Mouse (Mus musculus): ENCODE data around the gene D630023F18Rik. TPM values are rescaled to one million over a fixed set of nuclear protein-coding genes. Genes with fewer than 3 reads are reported as not detected.

The D630023F18Rik gene
- 0.86 and 0.98 TPM in 2 replicates for polyA plus RNA-seq (2015; fragmentation: Nextera tagmentation; extraction: Ambion mirVana)

GRCm38 (mm10) chr1:65122574-65123372 is at the start of gene D630023F18Rik:
TSS of gene D630023F18Rik (minus strand) at chr1:65123214.
- Histone ChIP-seq H3K9ac (replicated peaks) (peak within 1 kb of the TSS; percentile 32; the same call in 1 of the 2 replicates), H3K9me3 (no peaks in the 10 kb centered on the region), H3K27ac (replicated peaks) (no peak within 1 kb of the TSS), H3K36me3 (no peaks in the 10 kb centered on the region), H3K27me3 (no peaks in the 10 kb centered on the region), H3K4me2 (replicated peaks) (peak within 1 kb of the TSS; percentile 39), H3K4me3 (peak within 1 kb of the TSS; percentile 31), H3K4me1 (no peaks in the 10 kb centered on the region)
- ATAC-seq (replicated peaks) = no peak
- 18% methylated on average over 9 of the region's 9 CpGs for WGBS

GRCm38 (mm10) chr1:65171579-65171978 is 48.6 kb upstream of the D630023F18Rik start:
- Histone ChIP-seq H3K9me3 (no peaks in the 10 kb centered on the region), H3K27me3 (no peaks in the 10 kb centered on the region), H3K36me3 (peaks cover 63% of the 10 kb centered on the region), H3K4me2 (replicated peaks) (no peak overlapping the region), H3K27ac (replicated peaks) (no peak overlapping the region), H3K9ac (replicated peaks) (no peak overlapping the region), H3K4me3 (no peak overlapping the region), H3K4me1 (peaks cover 43% of the 10 kb centered on the region)
- 26% methylated on average over 4 of the region's 4 CpGs for WGBS
- no peak for ATAC-seq (replicated peaks)

GRCm38 (mm10) chr1:65169947-65170346 is 46.9 kb upstream of the D630023F18Rik start:
- Histone ChIP-seq H3K9me3 (no peaks in the 10 kb centered on the region), H3K27me3 (no peaks in the 10 kb centered on the region), H3K27ac (replicated peaks) (no peak overlapping the region), H3K36me3 (peaks cover 80% of the 10 kb centered on the region), H3K4me3 (no peak overlapping the region), H3K4me2 (replicated peaks) (no peak overlapping the region), H3K4me1 (peaks cover 31% of the 10 kb centered on the region), H3K9ac (replicated peaks) (no peak overlapping the region)
- 92% methylated on average over 5 of the region's 5 CpGs for WGBS
- ATAC-seq (replicated peaks) = no peak

GRCm38 (mm10) chr1:65169536-65169935 is 46.5 kb upstream of the D630023F18Rik start:
- H3K9ac ChIP-seq (replicated peaks) = no peak overlapping the region
- peaks cover 84% of the 10 kb centered on the region for H3K36me3 ChIP-seq
- no peaks in the 10 kb centered on the region for H3K27me3 ChIP-seq
- H3K4me2 ChIP-seq (replicated peaks) = no peak overlapping the region
- H3K4me1 ChIP-seq = peaks cover 28% of the 10 kb centered on the region
- no peak for ATAC-seq (replicated peaks)
- no peaks in the 10 kb centered on the region for H3K9me3 ChIP-seq
- H3K4me3 ChIP-seq = no peak overlapping the region
- 94% methylated on average over 7 of the region's 7 CpGs for WGBS
- H3K27ac ChIP-seq (replicated peaks) = no peak overlapping the region

GRCm38 (mm10) chr1:65167496-65167895 is 44.5 kb upstream of the D630023F18Rik start:
- no peak overlapping the region for H3K4me3 ChIP-seq
- no peak overlapping the region for H3K9ac ChIP-seq (replicated peaks)
- no peaks in the 10 kb centered on the region for H3K27me3 ChIP-seq
- no peak overlapping the region for H3K27ac ChIP-seq (replicated peaks)
- H3K4me2 ChIP-seq (replicated peaks) = no peak overlapping the region
- WGBS = 77% methylated on average over 1 of the region's 1 CpGs
- H3K36me3 ChIP-seq = peaks cover 92% of the 10 kb centered on the region
- no peaks in the 10 kb centered on the region for H3K9me3 ChIP-seq
- ATAC-seq (replicated peaks) = no peak
- peaks cover 12% of the 10 kb centered on the region for H3K4me1 ChIP-seq

GRCm38 (mm10) chr1:65162210-65162609 is 39.2 kb upstream of the D630023F18Rik start:
- H3K4me2 ChIP-seq (replicated peaks) = no peak overlapping the region
- no peaks in the 10 kb centered on the region for H3K9me3 ChIP-seq
- no peak overlapping the region for H3K9ac ChIP-seq (replicated peaks)
- WGBS = 98% methylated on average over 1 of the region's 1 CpGs
- ATAC-seq (replicated peaks) = no peak
- no peak overlapping the region for H3K4me3 ChIP-seq
- no peaks in the 10 kb centered on the region for H3K4me1 ChIP-seq
- no peak overlapping the region for H3K27ac ChIP-seq (replicated peaks)
- H3K27me3 ChIP-seq = no peaks in the 10 kb centered on the region
- peaks cover 89% of the 10 kb centered on the region for H3K36me3 ChIP-seq

- peaks cover 40% of the 10 kb centered on the region for H3K36me3 ChIP-seq
- no peak overlapping the region for H3K27ac ChIP-seq (replicated peaks)
- H3K4me2 ChIP-seq (replicated peaks) = no peak overlapping the region
- no peaks in the 10 kb centered on the region for H3K27me3 ChIP-seq
- no peak overlapping the region for H3K9ac ChIP-seq (replicated peaks)
- WGBS = 96% methylated on average over 5 of the region's 5 CpGs
- ATAC-seq (replicated peaks) = no peak
- no peak overlapping the region for H3K4me3 ChIP-seq
- H3K9me3 ChIP-seq = no peaks in the 10 kb centered on the region
- H3K4me1 ChIP-seq = no peaks in the 10 kb centered on the region
Observed at GRCm38 (mm10) chr1:65156111-65156510, 33.1 kb upstream of the D630023F18Rik start.

GRCm38 (mm10) chr1:65154814-65155213 is 31.8 kb upstream of the D630023F18Rik start:
- H3K4me1 ChIP-seq = no peaks in the 10 kb centered on the region
- H3K9me3 ChIP-seq = no peaks in the 10 kb centered on the region
- H3K27me3 ChIP-seq = no peaks in the 10 kb centered on the region
- peaks cover 27% of the 10 kb centered on the region for H3K36me3 ChIP-seq
- no peak overlapping the region for H3K4me2 ChIP-seq (replicated peaks)
- no peak for ATAC-seq (replicated peaks)
- H3K4me3 ChIP-seq = no peak overlapping the region
- H3K9ac ChIP-seq (replicated peaks) = no peak overlapping the region
- no peak overlapping the region for H3K27ac ChIP-seq (replicated peaks)

GRCm38 (mm10) chr1:65147971-65148370 is 25.0 kb upstream of the D630023F18Rik start:
- H3K9me3 ChIP-seq = no peaks in the 10 kb centered on the region
- no peak for ATAC-seq (replicated peaks)
- H3K27me3 ChIP-seq = no peaks in the 10 kb centered on the region
- H3K9ac ChIP-seq (replicated peaks) = no peak overlapping the region
- H3K27ac ChIP-seq (replicated peaks) = no peak overlapping the region
- WGBS = 77% methylated on average over 3 of the region's 3 CpGs
- no peak overlapping the region for H3K4me3 ChIP-seq
- no peaks in the 10 kb centered on the region for H3K36me3 ChIP-seq
- H3K4me2 ChIP-seq (replicated peaks) = no peak overlapping the region
- H3K4me1 ChIP-seq = no peaks in the 10 kb centered on the region

GRCm38 (mm10) chr1:65147326-65147725 is 24.3 kb upstream of the D630023F18Rik start:
- no peaks in the 10 kb centered on the region for H3K4me1 ChIP-seq
- no peaks in the 10 kb centered on the region for H3K9me3 ChIP-seq
- no peaks in the 10 kb centered on the region for H3K27me3 ChIP-seq
- H3K36me3 ChIP-seq = no peaks in the 10 kb centered on the region
- no peak overlapping the region for H3K9ac ChIP-seq (replicated peaks)
- H3K4me3 ChIP-seq = no peak overlapping the region
- WGBS = 96% methylated on average over 5 of the region's 5 CpGs
- no peak for ATAC-seq (replicated peaks)
- no peak overlapping the region for H3K27ac ChIP-seq (replicated peaks)
- no peak overlapping the region for H3K4me2 ChIP-seq (replicated peaks)

GRCm38 (mm10) chr1:65146601-65147000 is 23.6 kb upstream of the D630023F18Rik start:
- H3K9ac ChIP-seq (replicated peaks) = no peak overlapping the region
- H3K4me3 ChIP-seq = no peak overlapping the region
- H3K27ac ChIP-seq (replicated peaks) = no peak overlapping the region
- no peaks in the 10 kb centered on the region for H3K4me1 ChIP-seq
- no peaks in the 10 kb centered on the region for H3K27me3 ChIP-seq
- WGBS = 74% methylated on average over 2 of the region's 2 CpGs
- H3K9me3 ChIP-seq = no peaks in the 10 kb centered on the region
- no peaks in the 10 kb centered on the region for H3K36me3 ChIP-seq
- no peak for ATAC-seq (replicated peaks)
- no peak overlapping the region for H3K4me2 ChIP-seq (replicated peaks)

- WGBS = 88% methylated on average over 2 of the region's 2 CpGs
- Histone ChIP-seq H3K9ac (replicated peaks) (no peak overlapping the region), H3K4me2 (replicated peaks) (no peak overlapping the region), H3K9me3 (no peaks in the 10 kb centered on the region), H3K4me3 (no peak overlapping the region), H3K27me3 (no peaks in the 10 kb centered on the region), H3K4me1 (no peaks in the 10 kb centered on the region), H3K27ac (replicated peaks) (no peak overlapping the region), H3K36me3 (no peaks in the 10 kb centered on the region)
- no peak for ATAC-seq (replicated peaks)
Observed at GRCm38 (mm10) chr1:65144783-65145182, 21.8 kb upstream of the D630023F18Rik start.

GRCm38 (mm10) chr1:65137560-65137959 is 14.5 kb upstream of the D630023F18Rik start:
- Histone ChIP-seq H3K36me3 (no peaks in the 10 kb centered on the region), H3K4me3 (no peak overlapping the region), H3K9me3 (no peaks in the 10 kb centered on the region), H3K27me3 (no peaks in the 10 kb centered on the region), H3K4me1 (no peaks in the 10 kb centered on the region), H3K4me2 (replicated peaks) (no peak overlapping the region), H3K9ac (replicated peaks) (no peak overlapping the region), H3K27ac (replicated peaks) (no peak overlapping the region)
- WGBS = 87% methylated on average over 6 of the region's 6 CpGs
- ATAC-seq (replicated peaks) = no peak

Data from forebrain, embryonic 15.5 days (tissue).